Mouse (Mus musculus) cerebellum, adult (tissue): ENCODE data around the gene Kcnk6.
"Not testable (repeated sequence)": the region's sequence is repeated elsewhere in the genome, so short reads cannot be mapped to it uniquely, and the experiment has no call there.

Experiments used
- ATAC-seq: cut with Nextera tagmentation; 2 replicates; pipeline ENCODE4 v1.9.2; 2017; ENCODE audit warnings: mild to moderate bottlenecking, moderate library complexity, mixed read lengths; ENCODE audit not compliant: insufficient number of reproducible peaks, low FRiP score, low TSS enrichment

Kcnk6 gene

DNA sequence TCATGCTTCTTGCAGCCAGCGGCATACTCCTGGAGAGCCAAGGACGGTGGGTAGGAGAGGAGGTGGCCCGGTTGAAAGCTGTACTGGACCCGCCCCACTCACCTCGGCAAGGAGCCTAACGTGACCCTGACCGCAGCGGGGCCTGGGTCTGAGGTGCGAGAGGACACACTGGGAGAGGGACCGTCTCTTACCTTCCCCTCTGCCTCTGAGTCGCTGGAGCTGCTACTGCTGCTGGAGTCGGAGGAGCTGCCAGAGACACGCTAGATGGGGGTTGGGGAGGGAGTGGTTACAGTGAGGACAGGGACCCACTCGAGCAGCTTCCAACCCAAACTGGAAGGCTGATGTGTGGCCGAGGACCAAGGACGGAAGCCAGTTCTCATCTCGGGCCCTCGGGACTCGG lies 15.4 kb upstream of the Kcnk6 start:
- ATAC-seq, result no peak

DNA sequence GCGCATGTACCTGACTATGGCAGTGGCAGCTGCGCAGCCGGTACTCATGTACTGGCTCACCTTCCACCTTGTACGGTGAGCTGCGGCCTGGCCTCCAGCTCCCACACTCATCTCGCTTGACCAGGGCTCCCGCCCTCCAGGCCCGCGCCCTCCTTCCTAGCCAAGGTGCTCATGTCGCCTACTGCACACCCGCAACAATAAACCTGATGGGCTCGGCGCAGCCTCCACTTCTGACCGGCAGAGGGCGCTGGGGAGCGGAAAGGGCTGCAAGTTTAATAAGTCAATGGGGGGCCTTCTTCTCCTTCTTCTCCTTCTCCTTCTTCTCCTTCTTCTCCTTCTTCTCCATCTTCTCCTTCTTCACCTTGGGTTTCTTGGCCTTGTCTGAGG lies 15.0 kb upstream of the Kcnk6 start:
- ATAC-seq, result no peak

DNA sequence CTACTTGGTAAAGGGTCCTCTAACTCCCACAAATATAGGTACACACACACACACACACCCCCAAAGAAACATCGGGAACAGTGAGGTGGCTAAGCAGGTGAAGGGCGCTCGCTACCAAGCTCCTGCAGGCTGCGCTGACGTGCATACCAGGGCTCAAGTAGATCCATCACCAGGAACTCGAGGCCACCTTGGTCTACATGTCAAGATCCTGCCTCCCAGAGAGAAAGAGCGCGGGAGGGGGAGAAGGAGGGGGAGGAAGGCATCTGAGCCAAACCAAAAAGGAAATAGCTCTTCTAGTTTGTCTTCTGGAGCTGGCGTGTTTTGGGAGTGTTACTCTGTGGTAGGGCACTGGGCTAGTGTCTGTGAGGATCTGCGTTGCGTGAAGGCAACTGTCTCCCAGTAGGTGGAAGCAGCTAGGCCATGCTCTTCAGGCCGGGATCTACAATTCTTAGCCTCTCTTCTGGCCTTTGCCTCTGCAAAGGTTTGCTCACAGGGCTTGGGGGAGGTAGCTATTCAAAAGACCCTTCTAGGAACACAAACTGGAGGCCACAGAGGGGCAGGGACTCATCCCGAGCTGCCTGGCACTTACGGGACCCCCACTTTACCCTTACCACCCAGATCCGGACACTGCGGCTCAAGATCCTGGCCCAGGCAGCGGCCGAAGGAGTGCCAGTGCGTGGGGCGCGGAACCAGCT lies 14.5 kb upstream of the Kcnk6 start:
- ATAC-seq, result no peak

DNA sequence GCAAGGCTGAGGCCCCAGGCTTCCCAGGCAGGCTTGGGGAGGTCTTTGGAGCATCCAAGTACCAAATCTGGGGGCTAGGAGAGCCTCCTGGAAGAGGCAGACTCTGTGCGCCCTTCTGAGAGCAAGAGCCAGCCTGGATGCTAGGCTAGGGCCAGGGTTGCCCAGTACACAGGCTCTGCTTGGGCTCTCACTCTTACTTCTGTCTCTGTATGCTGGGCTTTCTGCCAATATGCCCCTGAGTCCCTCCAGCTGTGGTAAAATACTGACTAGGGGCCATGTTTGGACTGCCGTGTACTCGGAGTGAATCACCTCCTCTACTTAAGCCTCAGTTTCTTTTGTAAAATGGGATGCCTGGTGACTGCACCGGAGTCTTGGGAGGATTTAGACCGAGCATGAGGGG lies 13.7 kb upstream of the Kcnk6 start:
- ATAC-seq, result no peak

DNA sequence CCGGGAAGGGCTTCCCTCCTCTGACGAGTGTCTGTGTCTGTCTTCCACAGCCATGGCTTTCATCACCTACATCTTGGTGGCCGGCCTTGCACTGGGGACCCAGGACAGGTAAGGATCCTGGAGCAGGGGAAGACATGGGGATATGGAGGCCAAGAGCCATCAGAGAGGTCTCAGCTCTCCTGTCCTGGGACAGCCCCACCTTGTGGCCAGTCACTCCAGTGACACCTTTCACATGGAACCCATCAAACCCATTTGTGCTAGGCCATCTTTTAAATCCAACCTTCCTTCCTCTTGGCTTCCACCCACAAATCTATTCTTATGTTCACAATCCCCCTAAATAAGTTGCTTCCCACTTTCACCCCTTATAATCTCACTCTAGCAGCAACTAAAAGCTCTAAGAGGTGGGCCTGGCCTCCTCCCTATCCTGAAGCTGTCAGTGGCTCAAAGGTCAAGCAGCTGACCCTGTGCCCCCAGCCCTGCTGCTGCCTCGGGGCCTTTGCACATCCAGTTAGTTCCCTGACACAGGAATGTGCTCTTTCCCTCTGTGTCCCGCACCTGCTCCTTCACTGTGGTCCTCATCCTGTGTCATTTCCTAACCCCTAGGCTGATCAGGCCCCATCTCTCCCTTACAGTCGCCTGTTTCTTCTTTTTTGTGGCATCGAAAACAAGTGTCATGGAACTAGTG lies 12.6 kb upstream of the Kcnk6 start:
- ATAC-seq, result no peak

DNA sequence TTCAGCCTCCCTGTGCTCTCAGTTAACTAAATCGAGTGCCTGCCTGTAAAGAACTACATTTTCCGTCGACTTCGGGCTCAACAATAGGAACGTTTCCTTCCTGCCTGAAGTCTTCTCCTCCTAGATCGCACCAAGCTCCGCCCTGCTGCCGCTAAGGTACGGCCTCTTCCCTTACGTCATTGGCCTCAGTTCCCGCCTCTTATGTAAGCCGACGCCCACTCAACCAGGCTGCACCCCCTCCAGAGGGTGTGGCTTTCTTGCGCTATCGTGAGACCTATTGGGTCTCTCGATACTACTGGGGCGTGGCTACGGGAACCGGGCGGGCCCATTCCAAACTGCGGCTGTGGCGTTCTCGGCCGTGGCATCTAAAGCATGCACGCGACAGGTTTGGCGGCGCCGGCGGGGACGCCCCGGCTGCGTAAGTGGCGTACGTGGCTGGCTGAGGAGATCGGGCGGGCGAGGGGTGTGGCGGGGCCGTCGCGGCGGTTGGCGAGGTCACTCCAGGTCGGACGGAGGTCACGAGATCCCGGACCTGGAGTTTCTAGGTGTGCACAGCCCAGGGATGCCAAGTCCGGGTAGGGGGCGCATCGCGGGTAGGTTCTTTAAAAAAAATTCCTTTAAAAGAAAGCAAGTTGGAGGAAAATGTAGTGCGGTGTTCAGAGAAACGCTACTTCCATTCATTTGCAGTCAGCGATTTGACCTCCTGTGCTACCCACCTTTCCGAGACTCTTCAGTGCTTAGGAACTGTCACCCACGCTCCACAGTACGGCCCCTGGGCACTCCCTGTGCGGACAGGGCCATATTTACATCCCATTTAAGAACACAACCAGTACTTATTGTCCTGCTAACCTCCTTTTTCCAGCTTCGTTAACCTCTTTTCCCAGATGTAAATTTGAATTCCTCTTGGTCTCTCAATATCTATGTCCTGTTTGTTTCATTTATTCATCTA lies 6.0 kb upstream of the Kcnk6 start, which contains the start of gene Yif1b:
TSS of gene Yif1b (plus strand) at position 311 of the 949 bp plus-strand sequence.
- peak; percentile 96 for ATAC-seq

DNA sequence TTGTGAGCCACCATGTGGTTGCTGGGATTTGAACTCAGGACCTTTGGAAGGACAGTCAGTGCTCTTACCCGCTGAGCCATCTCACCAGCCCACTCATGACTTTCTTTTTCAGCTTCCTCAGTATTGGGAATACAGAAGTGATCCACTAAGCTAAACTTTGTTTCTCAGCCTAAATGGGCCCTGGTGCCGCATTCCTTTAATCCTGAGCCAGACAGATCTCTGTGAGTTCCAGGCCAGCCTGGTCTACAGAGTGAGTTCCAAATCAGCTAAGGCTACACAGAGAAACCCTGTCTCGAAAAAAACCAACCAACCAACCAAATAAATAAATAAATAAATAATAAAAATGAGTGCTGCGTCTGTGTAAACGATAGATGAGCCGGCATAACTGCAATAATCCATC lies 5.3 kb upstream of the Kcnk6 start:
- ATAC-seq, result not testable (repeated sequence)

DNA sequence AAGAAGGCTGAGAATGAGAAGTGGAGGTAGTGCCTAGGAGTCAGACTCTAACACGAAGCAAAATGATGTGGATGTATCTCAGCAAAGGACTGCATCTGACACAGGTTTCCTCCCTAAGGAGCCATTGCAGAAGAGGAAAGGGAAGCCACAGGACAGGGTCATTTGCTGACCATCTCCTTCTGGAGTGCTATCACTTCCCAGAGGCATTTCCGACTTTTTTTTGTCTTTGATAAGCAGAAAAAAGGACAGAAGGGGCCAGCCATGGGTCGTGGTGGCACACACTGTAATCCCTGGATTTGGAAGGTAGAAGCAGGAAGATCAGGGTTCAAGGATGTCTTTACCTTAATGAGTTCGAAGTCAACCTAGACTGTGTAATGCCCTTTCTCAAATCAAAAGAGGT lies 4.3 kb upstream of the Kcnk6 start:
- ATAC-seq, result no peak

DNA sequence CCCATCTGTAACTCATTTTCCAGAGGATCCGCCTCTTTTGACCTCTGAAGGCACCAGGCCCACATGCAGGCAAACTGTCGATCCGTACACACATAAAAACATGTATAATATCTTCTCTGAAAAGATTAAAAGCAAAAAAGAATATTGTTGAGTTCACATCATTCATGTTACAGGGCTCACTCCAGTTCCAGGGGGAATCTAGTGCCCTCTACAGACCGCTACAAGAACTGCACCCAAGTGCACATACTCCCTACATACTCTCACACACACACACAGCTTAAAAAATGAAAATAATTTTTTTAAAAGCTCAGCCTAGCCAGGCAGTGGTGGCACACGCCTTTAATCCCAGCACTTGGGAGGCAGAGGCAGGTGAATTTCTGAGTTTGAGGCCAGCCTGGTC lies 2.3 kb upstream of the Kcnk6 start:
- ATAC-seq, result no peak

DNA sequence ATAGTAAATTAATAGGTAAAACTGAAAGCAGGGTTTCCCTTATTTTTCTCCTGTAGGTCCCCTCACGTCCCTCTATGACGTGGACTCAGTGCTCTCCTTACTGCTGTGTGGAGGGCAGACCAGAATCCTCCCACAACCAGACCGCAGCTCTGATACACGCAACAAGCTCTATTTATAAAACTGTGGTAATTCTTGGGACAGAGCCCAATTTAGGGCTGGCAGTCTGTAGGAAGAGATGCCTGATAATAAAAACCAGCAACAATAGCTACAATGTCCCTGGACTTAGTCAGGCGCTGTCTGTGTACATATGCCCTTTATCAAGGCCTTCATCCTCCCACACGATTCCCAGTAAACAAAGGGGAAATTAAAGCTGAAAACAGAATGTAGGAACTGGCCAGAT lies 1.4 kb upstream of the Kcnk6 start:
- ATAC-seq, result no peak

DNA sequence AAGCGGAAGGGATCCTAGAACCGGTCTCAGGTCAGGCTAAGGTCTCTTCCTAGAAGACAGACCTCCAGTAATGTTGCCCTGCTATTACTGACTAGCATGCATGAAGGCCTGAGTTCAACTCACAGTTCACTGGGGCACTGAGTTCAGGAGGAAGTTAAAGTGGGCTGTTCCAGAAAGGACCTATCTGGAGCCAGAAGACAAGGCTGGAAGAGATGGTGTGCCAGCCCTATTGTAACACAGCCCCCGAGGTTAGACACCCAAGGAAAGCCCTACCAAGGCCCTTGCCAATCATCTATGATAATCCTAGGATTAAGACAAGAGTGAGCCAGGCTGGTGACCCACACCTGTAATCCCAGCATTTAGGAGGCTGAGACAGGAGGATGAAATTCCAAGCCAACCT lies 798 bp downstream of the Kcnk6 start:
- no peak for ATAC-seq

DNA sequence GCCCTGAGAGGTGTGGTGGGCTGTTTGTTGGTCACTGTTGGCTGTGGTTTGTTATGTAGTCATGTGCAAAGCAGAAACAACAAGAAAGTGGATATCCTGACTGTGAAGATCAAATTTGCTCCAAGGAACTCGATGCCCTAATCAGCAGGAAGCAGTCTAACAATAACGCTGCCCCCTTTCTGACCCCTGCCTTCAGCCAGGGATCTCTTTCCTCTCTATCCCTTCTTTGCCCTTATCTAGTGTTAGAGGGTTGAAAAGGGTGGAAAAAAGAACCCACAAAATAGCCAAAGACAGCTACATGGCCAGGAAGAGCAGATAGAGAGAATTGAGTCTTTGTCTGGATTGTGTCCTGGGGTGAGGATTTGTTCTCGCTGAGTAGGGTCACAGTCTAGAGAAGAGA lies 1.8 kb downstream of the Kcnk6 start:
- ATAC-seq, result no peak

DNA sequence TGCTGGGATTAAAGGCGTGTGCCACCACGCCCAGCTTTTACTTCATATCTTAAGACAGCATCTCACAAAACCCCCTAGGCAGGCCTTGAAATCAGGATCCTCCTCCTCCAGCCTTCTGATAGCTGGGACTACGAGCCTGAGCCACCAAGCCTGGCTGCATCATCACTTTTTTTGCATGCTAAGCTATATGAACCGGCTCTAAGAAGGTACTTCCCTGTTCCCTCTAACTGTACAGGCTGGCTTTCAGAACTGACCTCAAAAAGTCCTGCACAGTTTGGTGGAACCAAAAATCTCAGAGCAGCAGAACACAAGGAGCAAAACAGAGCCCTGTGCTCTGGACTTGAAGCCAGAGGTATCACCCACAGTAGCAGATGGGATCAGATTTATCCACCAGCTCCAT lies 4.1 kb downstream of the Kcnk6 start:
- no peak for ATAC-seq

DNA sequence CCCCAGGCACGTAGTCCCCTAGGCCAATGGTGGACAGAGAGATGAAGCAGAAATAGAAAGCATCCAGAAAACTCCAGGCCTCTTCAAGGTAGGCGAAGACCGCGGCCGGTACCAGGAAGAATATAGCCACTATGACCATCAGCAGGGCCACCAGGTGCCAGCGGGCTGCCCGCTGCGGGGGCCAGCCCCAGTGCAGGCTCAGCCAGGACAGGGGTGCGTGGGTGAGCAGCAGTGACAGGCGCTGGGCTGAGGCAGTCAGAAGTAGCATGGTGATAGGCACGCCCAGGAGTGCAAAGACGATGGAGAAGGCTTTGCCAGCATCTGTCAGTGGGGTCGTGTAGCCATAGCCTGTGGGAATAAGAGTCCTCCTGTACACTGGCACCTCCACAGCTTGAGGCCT lies 6.8 kb downstream of the Kcnk6 start:
- no peak for ATAC-seq

DNA sequence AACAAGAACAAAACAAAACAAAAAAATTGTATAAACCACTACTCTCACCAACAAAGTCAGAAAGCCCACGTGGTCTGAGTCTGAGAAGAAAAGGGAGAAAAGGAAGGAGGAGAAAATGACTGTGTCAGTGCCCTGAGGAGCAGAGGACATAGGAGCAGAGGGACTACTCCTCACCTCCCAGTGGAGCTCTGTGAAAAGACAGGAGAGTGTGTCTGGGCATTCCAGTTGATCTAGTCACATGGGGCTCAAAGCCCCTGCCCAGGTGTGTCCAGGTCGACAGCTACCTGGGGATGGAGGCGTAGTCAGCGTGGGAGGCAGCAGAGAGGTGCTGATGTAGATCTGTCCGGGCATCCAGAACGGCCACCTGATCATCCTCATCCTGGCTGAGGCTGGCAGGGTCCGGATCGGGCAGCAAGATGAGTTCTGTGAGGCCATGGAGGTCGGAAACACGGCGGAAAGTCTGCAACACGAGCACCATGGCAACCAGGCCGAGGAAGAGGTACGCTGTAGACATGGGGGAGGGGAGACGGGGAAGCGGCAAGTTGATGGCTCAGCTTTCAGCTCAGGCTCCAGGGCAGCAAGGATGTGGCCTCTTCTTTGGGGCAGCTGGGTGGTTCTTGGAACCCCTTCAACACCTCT lies 7.4 kb downstream of the Kcnk6 start:
- ATAC-seq, result no peak

DNA sequence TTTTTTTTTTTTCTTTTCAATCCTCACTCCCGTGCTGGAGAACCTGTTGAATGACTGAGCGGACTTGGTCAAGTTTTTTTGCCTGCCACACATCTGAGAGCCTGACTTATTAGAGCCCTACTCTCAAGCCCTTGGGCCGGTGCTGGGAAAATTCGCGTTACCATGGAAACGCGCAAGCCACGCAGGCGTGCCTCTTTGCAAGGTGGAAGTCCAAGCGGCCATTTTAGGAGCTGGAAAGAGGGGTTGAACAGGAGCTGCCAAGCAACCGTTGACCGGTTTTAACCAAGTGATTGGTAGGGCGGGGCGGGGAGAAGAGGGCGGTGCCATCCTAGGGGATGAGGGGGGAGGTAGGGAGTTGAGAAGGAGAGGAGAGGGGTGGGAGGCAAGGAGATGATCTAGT lies 17.5 kb downstream of the Kcnk6 start:
- no peak for ATAC-seq

DNA sequence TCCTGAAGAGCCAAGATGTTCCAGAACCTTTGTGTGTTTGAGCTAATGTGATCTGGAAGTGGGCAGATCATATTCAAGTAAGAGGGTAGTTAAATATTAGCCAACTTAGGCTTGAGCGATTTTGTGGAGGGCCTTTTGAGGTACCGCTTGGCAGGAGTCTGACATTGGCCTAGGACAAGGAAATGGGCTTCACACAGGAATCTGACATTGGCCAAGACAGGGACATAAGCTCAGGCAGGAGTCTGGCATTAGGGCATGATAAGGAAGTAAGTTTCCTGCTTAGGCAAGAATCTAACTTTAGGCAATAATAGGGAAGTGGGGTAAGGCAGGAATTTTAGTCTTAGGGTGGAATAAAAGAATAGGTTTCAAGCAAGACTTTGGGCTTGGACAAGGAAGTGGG lies 18.1 kb downstream of the Kcnk6 start:
- ATAC-seq, result no peak

DNA sequence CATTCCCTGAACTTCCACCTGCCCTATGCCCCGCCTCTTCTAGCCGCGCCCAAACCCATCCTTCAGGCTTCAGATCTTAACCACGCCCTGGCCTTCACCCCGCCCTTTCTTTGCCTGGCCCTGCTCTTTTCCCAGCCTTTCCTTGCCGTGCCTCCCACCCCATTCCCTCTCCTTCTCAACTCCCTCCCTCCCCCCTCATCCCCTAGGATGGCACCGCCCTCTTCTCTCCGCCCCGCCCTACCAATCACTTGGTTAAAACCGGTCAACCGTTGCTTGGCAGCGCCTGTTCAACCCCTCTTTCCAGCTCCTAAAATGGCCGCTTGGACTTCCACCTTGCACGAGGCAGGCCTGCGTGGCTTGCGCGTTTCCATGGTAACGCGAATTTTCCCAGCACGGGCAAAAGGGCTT lies 18.6 kb downstream of the Kcnk6 start, which contains the start of gene Catsperg1:
TSS of gene Catsperg1 (minus strand) at position 361 of the 408 bp plus-strand sequence.
- ATAC-seq, result no peak

DNA sequence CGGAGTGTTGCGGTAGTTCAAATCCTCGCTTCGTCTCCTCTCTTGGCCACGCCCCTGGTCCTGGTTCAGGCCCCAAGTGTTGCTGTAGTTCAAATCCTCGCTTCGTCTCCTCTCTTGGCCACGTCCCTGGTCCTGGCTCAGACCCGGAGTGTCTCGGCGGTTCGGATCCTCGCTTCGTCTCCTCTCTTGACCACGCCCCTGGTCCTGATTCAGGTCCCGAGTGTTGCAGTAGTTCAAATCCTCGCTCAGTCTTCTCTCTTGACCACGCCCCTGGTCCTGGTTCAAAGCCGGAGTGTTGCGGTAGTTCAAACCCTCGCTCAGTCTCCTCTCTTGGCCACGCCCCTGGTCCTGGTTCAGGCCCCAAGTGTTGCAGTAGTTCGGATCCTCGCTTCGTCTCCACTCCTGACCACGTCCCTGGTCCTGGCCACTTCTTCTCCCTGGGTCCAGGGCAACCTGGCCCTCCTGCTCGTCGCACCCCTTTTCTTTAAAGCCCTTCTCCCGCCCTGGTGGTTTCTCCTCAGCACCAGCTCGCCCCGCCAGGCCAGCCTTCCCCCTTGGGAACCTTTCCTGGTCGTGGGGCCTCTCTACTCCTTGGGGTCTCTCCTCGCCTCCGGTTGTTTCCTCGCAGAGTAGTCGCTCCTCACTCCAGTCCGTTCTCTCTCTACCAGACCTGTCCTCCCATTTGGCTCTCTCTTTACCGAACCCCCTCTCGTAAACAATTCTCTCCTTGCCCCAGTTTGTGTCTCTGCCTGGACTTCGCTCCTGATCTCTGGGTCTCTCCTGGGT lies 19.3 kb downstream of the Kcnk6 start:
- not testable (repeated sequence) for ATAC-seq
